Mouse (Mus musculus): ENCODE results near the gene Myo1f. TPM values are rescaled to one million over a fixed set of nuclear protein-coding genes. Genes with fewer than 3 reads are reported as not detected.

Myo1f gene
- total RNA-seq, 2 experiments from 2014 or later, result 116 to 121 TPM

DNA sequence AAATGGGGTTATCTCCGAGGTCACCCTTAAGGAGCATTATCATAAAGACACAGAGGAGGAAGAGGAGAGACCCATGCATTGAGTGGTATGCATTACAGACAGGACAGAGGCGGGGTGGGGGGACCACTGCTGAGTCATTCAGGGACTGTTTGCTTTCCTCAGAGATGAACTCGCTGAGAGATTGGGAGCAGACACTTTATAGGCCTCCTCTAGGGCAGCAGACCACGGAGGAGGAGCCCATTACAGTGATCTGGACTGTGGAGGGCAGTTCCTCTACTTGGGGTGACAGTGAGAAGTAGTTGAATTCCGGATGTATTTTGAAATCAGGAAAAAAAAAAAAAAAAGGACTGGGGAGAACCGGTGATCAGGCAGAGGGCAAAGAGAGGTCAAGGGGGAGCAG lies 84.2 kb downstream of the Myo1f start:
- peak; percentile 73 for ATAC-seq (replicated peaks; ENCODE audit: poor library complexity, severe bottlenecking)

DNA sequence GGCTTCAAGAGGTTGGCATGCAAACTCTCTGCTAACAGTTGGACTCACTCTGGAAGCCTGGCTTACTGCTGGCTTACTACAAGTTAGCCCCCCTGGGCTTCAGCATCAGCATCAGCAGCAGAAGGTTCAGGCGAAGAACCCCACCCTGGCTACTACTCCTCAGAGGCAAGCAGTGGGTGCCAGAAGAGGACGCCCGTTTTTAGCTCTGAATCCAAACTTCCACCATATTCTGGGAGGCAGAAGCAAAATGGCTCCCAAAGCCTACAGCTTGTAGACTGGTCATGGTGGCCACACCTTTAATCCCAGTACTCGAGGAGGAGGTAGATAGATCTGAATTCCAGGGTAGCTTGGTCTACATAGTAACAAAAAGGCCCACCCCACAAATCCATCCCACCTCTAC lies 88.6 kb downstream of the Myo1f start:
- no peak for ATAC-seq (replicated peaks; ENCODE audit: poor library complexity, severe bottlenecking)

DNA sequence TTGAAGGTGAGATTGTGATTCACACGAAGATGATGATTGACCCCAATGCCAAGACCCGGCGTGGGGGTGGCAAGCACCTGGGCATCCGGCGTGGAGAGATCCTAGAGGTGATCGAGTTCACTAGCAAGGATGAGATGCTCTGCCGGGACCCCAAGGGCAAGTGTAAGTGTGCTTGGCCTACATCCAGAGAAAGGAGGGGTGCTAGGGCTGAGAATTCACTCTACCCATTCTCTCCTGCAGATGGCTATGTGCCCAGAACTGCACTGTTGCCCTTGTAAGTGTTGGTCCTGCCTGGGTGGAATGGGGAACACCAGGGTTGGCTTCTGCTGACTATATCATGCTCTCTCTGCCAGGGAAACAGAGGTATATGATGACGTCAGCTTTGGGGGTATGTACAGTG lies 89.6 kb downstream of the Myo1f start:
- ATAC-seq (replicated peaks; ENCODE audit: poor library complexity, severe bottlenecking), result no peak

DNA sequence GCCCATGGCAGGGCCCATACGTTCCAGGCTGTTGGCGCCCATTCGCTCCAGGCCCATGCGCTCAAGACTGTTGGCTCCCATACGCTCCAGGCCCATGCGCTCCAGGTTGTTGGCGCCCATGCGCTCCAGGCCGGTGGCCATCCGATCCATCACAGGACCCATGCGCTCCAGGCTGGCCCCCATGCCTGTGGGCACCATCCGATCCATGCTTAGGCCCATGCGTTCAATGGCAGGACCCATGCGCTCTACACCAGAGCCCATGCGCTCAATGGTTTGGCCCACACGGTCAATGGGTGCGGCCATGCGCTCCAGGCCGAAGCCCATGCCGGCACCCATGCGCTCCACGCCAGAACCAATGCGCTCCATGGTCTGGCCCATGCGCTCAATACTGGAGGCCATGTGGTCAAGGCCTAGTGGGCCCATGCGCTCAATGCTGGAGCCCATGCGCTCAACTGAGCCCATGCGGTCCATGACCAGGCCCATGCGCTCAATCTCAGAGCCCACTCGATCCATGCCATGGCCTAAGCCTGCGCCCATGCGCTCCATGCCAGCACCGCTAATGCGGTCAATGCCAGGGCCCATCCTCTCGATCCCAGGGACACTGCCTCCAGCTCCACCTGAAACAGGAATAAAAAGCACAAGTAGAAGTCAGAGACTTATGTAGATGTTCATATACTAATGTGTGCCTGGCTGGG lies 94.4 kb downstream of the Myo1f start:
- no peak for ATAC-seq (replicated peaks; ENCODE audit: poor library complexity, severe bottlenecking)

Other genes starting within 250 kb of the Myo1f start
- gene Zfp81, start 196.8 kb upstream of the Myo1f start, total RNA-seq (2014; fragmentation: Nextera tagmentation), result 10.3 and 13.0 TPM in 2 replicates
- gene Zfp81, start 196.8 kb upstream of the Myo1f start, total RNA-seq (2017), result 7.5 and 16.3 TPM in 2 replicates
- 19.7 and 22.6 TPM in 2 replicates for gene Zfp101, start 161.1 kb upstream of the Myo1f start, total RNA-seq (2014; fragmentation: Nextera tagmentation)
- gene Zfp101, start 161.1 kb upstream of the Myo1f start, total RNA-seq (2017), result 14.2 and 24.1 TPM in 2 replicates
- gene Actl9, start 122.8 kb upstream of the Myo1f start, total RNA-seq (2014; fragmentation: Nextera tagmentation), result not detected in 2 replicates
- not detected in 2 replicates for gene Actl9, start 122.8 kb upstream of the Myo1f start, total RNA-seq (2017)
- gene Adamts10, start 31.5 kb upstream of the Myo1f start, total RNA-seq (2014; fragmentation: Nextera tagmentation), result 36.8 and 48.4 TPM in 2 replicates
- 18.3 and 19.7 TPM in 2 replicates for gene Adamts10, start 31.5 kb upstream of the Myo1f start, total RNA-seq (2017)
- 73.2 and 79.9 TPM in 2 replicates for gene Zfp414, start 73.4 kb downstream of the Myo1f start, total RNA-seq (2014; fragmentation: Nextera tagmentation)
- gene Zfp414, start 73.4 kb downstream of the Myo1f start, total RNA-seq (2017), result 23.1 and 28.2 TPM in 2 replicates
- gene Pram1, start 82.3 kb downstream of the Myo1f start, total RNA-seq (2014; fragmentation: Nextera tagmentation), result 33.9 TPM in 2 replicates
- gene Pram1, start 82.3 kb downstream of the Myo1f start, total RNA-seq (2017), result 5.6 and 8.1 TPM in 2 replicates
- 501 and 545 TPM in 2 replicates for gene Hnrnpm, start 131.2 kb downstream of the Myo1f start, total RNA-seq (2014; fragmentation: Nextera tagmentation)
- 269 and 307 TPM in 2 replicates for gene Hnrnpm, start 131.2 kb downstream of the Myo1f start, total RNA-seq (2017)
- gene March2, start 163.0 kb downstream of the Myo1f start, total RNA-seq (2014; fragmentation: Nextera tagmentation), result 29.5 and 41.2 TPM in 2 replicates
- 20.0 and 22.4 TPM in 2 replicates for gene March2, start 163.0 kb downstream of the Myo1f start, total RNA-seq (2017)
- gene Rab11b, start 204.8 kb downstream of the Myo1f start, total RNA-seq (2014; fragmentation: Nextera tagmentation), result 66.7 and 83.4 TPM in 2 replicates
- gene Rab11b, start 204.8 kb downstream of the Myo1f start, total RNA-seq (2017), result 37.9 and 46.4 TPM in 2 replicates
- gene Angptl4, start 226.1 kb downstream of the Myo1f start, total RNA-seq (2014; fragmentation: Nextera tagmentation), result 13.2 and 22.6 TPM in 2 replicates
- gene Angptl4, start 226.1 kb downstream of the Myo1f start, total RNA-seq (2017), result 10.3 and 11.1 TPM in 2 replicates